Mouse (Mus musculus): ENCODE results near the gene Itga5.
A peak's percentile ranks its signal among the peaks of the same experiment; 100 is the strongest.

Itga5 gene

DNA sequence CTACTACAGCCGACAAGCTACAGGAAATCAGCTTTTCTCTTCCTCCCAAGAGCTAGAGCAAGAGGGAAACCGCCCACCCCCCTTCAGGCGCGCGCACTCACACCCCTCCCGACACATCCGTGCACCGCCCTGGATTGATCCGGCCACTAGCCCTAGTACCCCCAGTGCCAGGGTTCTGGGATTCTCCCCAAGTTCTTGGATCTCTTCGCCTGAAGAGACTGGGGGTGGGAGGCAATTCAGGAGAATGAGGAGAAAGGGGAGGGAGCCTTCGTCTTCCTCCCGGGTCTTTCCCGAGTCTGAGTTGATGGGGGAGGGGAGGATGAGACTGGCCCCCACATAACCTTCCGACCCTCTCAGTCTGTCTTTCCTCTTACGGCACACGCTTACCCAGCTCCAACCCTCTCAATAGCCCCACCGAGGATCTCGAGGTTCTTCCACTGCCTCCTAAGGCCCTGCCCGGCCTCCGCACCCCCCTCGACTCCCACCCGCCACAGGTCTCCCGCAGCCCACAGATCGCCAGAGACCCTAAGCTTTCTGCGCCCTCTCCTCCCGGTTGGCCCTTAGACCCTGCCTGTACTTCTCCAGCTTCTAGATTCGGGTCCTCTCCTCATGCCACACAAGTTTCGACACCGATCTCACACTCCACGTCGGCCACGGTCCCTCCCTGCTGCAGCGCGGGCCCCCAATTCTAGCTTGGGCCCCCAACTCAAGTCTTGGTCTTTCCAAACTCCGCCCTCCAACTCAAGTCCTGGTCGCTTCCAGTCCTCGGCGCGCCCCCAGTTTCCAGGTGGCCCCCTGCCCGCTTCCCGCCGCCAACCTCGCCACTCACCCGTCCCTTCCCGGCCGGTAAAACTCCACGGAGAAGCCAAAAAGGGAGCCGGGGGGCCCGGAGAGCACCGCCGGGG, 840 bp downstream of the Itga5 start:
- DNase-seq (ENCODE audit: low spot score), result peak; percentile 56

DNA sequence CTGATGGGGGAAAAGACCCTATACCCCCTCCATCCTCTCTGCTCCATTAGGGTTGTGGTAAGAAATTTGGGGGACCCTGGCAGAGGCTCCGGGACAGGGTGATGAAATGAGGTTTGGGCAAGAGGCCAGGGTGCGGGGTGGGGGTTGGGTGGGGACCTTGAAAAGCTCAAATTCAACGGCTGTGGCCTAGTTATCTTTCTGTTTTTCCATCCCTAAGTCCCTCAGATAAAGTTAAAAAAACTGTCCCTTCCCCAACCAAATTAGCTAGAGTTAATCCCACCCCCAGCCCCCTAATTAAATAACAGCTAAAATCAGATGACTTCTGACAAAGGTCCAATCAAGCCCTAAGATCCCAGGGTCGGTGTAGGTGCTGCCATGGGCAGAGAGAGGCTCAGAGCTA, 1.8 kb downstream of the Itga5 start:
- DNase-seq (ENCODE audit: low spot score), result no peak

DNA sequence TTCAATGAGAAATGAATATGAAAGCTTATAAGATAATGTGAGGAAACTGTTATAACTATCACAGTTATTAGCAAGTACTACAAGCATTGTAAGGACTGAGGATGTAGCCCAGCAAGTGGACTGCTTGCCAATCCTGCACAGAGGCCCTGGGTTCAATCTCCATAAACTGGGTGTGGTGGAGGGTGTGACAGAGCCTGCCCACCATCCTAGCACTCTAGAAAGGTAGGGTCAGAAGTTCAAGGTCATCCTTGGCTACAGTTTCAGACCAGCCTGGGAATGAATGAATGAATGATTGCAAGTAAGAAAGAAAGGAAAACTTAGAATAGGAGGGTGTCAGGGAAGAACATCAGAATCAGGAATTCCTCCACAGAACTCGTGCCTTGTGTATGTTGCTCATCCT, 2.8 kb downstream of the Itga5 start:
- DNase-seq (ENCODE audit: low spot score), result no peak

DNA sequence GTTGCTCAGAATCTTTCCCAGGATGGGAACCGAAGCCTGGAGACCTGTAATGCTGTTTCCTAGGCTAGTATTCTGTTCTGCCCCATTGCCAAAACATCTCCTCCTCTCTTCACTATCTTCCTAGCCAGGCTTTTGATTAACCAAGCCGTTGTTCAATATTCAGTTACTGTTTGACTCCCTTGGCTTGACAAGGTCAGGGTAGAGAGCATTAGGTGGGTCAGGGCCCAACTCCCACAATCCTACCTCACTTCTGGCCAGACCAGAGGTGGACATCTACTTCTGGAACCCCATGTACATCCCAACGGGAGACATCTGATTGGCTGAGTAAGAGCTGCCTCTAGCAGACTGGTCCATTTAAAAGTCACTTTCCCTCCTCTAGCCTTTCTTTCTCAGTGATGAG, 3.6 kb downstream of the Itga5 start:
- no peak for DNase-seq (ENCODE audit: low spot score)

DNA sequence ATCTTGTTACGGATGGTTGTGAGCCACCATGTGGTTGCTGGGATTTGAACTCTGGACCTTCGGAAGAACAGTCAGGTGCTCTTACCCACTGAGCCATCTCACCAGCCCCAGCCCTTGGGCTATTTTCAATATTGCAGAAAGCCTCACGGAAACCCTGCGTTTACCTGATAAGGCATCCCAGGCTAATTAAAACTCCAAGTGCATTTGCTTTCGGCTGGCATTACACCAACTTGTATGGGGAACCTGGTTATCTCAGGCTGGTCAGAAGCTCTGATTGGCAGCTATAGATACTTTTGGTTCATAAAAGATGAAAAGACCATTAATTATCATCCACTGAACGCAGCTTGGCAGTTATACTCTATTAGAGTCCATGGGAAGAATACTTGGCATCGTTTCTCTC, 4.2 kb downstream of the Itga5 start:
- no peak for DNase-seq (ENCODE audit: low spot score)

DNA sequence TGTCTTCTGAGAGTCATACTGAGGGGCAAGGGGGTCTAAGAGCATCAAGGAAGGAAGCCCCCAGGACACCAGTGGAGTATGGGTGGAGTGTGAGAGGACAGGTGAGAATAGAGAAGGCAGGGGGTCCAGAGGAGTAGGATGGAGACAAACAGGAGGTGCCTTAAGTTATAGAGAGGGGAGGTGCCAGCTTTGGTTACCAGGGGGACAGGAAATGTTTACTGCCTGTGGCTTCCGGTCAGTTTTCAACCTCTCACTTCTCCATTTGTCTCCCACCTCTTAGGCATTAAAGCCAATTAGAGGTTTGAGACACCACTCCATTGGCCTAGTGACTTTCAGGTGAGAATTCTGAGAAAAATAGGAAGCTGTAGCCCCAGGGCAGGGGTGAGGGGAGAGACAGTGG, 5.3 kb downstream of the Itga5 start:
- no peak for DNase-seq (ENCODE audit: low spot score)

DNA sequence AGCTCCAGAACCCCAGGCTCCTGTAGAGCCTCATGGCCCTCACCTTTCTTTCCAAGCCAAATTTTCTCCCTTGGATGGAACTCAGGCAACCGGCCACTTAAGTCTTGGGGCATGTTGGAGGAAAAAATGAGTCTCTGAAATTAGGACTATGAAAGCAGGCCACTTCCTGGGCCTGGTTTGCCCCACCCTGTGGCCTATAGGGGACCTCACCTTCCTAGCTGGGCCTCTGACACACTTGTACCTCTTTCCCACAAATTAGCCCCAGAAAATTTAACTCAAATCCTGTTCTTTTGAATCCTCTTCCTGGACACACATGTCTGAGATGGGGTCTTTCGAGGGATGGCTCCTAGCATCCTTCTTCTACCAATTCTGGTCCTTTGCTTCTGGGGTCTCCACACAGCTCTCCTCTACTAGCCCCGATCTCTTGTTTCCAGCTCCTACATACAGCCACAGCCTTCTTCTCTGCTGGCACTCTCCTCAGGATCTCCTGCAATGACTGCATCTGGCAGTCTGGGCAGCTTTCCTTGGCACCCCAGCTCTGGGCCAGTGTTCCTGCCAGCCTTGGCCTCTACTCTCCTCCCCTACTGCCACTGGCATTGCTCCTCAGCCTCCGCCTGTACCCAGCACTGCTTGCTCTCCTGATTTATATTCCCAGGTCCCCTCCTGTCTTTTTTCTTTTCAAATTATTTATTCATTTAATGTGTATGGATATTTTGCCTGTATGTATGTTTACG, 6.5 kb downstream of the Itga5 start:
- DNase-seq (ENCODE audit: low spot score), result no peak

DNA sequence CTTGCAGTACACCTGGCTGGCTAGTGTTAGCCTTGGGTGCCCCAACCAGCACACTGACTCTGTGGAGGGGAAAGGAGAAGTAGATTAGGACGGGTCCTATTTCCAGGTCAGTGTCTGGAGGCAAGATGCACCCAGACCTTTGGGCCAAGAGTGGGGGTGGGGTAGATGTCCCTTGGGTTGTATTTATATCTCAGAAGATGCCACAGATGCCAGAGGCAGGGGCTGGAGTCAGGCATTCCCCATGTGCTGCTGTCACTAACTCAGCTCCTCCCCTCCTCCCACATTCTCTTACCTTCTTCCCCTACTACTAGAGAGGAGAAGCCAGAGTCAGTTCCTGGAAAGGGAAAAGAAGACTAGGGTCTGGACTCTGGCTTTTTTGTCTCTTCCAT, 7.4 kb downstream of the Itga5 start:
- no peak for DNase-seq (ENCODE audit: low spot score)

DNA sequence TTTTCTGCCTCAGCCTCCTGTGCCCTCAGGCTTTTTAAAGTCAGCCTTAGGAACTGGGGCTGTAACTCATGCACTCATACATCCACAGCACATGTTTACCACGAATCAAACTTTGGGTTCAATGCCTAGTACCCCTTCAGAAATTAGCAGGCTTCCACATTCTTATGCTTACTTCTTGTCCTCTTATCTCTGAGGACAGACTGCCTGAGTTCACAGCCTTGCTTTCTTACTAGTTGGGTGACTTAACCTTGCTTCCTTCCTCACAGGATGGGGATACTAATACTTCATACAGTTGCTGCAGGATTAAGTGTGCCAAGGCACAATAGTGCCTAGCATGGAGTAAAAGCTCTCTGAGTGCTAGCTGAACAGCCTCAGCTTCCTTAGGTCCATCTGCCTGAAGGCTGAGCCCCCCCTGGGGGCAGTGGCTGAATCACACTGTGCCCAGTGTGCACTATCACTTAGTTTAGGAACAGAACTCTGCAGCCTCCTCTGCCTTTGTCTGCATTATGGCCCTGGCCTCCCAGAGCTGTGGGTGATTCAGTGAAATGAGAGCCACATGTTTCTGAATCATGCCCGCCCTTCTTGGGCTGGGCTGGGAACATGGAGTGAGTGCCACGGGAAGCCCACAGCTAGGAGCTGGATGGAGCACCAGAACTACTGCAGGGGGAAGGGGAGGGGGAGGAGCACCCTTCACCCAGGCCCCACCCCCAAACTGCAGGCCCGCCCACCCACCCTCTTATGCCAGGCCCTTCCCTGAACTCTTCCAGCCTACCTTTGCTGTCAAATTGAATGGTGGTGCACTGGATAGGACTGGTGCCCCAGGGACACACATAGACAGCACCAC, 8.1 kb downstream of the Itga5 start:
- no peak for DNase-seq (ENCODE audit: low spot score)

DNA sequence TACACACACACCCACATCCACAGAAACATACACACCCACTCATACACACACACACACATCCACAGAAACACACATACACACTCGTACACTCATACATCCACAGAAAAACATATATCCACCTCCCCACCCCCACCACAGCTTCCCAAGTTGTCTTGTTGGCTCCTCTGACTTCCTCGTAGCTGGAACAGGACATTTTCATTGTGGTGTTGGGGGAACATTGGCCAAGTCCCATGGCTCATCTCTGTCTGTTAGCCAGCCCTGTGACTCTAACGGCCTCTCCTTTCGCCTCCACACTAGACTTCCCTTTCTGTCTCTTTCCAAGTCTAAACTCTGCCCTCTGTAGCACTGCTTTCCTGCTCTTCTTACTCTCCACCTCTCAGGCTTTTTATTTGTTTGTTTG, 8.7 kb downstream of the Itga5 start:
- DNase-seq (ENCODE audit: low spot score), result no peak

DNA sequence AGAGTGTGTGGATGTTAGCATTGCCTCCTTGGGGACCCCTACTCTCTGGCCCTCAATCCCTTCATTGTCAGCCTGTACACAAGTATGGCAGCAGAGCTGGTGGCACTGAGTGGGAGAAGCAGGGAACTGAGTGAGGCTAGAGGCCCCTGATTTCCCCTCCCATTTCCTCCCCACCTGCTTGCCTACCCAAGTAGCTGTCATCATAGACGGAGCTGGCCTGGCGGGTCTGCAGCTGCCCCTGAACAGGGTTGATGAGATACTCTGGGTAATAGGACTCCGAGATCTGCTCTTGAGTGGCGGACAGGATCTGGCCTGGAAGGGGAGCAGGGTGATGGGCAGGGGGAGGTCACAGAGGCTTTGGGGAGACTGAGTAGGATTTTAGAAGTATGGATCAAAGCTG, 10.4 kb downstream of the Itga5 start:
- DNase-seq (ENCODE audit: low spot score), result no peak

DNA sequence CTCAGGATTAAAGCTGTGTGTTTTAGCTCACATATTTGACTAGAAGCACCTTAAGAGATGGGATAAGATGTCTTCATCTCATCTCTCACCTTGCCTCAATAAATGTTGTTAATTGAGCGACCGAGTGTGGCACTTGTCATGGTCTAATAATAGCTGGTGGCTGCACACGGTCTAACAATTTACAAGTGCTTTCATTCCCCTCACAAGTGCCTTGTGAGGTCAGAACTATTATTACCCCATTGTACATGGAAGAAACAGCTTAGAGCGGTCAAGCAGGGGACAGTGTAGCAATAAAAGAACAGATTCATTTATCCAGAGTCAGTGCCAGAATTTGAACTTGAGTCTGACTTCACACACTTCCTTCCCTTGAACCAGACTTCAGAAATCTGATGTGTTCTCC, 11.1 kb downstream of the Itga5 start:
- no peak for DNase-seq (ENCODE audit: low spot score)

DNA sequence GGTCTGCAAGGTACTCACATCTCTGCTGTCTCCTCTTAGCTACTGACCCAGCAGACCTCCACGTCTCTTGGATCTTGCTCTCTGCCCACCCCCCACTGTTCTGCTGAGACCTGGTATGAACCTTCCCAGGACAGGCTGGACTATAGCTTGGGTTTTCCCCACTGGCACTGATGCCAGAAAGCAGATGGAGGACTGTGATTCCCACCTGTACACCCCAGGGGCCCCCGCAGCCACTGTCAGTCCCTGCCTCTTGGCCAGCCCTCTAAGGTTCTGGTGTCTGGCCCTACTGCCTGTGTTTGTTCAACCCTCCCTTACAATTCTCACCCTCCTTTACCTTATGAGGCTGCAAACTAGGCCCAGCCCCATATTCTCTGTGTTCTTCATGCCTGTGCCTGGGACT, 11.9 kb downstream of the Itga5 start:
- no peak for DNase-seq (ENCODE audit: low spot score)

DNA sequence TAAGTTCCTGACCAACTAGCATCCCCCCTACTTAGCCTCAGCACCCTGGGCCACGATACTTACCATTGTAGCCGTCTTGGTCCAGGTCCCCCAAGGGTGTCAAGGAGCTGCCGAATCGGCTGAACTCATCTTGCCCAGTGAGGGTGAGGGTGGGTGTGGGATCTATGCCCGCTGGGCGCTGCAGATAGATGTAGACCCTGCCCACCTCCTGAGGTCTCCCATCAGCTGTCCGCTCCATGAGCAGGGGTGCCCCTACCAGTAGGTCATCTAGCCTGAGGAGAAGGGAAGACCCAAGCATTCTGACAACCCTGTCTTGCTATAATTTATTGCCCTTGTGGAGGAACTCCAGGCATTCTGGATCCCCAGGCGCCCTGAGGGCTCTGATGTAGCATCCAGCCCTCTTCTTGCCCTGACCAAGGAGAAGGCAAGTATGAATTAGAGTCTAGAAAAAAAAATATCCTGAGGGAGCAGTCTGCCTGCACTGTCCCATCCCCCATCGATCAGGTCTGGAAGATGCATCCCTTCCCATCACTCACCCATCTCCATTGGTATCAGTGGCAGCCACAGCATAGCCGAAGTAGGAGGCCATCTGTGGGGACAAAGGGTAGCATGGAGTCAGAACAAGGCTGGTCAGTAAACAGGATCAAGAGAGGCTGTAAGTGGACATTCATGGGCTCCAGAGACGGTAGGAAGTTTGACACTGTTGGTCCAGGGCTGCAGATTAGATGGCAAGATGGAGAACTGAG, 12.9 kb downstream of the Itga5 start:
- no peak for DNase-seq (ENCODE audit: low spot score)

DNA sequence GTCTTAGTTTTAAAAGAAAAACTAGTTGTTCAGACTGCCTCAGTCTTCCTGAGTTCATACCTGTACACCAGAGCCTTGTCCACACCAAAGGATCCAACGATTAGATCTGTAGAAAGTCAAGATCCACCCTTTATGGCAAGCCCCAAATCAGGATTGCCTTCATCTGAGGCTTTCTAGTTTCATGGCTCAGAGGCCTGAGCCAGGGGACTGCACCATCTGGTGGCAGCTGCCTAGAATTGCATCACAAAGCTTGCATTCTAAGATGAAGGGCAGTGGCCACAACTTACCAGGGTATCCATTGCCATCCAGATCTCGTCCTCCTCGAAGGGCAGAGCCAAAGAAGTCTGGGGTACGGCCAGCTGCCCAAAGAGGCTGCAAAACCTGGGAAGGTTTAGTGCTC, 13.7 kb downstream of the Itga5 start:
- peak; percentile 75 for DNase-seq (ENCODE audit: low spot score)

DNA sequence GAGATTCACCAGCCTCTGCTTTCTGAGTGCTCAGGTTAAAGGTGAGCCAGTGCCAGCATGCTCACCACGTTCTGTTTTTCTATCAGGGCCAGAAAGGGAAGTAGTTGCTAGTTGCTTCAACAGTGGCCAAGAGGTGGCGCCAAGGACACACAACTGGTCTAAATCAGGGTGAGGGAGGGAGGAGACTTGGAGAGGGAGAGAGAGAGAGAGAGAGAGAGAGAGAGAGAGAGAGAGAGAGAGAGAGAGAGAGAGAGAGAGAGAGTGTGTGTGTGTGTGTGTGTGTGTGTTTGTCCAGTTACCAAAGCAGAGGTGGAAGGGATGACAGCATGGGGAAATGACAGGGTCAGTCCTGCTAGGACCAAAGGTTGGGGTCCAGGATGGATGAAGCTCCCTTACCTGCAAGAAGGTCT, 19.3 kb downstream of the Itga5 start:
- peak; percentile 80 for DNase-seq (ENCODE audit: low spot score)

DNA sequence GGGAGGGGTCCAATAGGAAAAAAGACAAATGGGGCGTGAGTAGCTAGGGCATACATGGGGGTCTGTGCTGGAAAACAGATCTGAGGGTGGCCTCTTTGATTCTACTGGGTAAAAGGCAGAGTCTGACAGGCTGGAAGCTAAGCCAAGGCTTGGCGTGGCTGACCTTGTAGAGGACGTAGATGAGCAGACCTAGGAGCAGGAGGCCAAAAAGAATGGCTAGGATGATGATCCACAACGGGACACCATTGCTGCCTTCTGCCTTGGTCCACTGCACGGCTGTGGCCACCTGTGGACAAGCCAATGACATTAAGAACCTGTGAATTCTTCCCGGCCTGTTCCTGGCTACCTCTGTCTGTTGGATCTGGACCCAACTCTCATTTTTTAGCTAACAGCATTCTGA, 20.8 kb downstream of the Itga5 start:
- DNase-seq (ENCODE audit: low spot score), result no peak

DNA sequence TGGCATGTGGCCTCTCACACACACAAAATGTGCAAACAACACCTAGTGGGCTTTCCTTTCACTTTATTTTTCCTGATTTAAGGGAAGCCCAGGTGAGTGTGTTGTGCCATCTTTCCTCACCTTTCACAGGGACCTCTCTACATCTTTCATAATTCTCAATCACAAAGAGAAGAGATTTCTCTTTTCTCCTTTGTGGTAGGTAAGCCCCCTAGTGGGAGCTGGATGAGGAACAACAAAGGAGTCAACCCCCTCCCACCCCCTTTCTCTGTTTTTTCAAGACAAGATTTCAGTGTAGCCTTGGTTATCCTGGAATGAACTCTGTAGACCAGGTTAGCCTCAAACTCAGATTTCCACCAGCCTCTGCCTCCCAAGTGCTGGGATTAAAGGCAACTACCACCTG, 23.0 kb downstream of the Itga5 start:
- DNase-seq (ENCODE audit: low spot score), result no peak

DNA sequence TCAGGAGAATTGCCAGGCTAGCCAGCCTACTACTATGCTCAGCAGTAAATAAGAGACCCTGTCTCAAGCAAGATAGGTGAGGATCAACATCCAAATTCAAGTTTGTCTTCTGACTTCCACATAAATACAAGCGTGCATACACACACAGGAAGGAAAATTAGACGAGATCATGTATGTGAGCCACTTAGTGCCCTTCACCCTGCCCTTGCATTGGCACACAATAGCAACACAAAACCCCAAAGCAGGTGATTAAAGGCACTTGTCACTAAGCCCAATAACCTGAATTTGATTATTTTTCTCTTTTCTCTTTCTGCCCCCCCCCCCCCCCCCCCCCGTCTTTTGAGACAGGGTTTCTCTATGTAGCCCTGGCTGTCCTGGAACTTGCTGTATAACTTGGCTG, 23.6 kb downstream of the Itga5 start:
- DNase-seq (ENCODE audit: low spot score), result no peak

DNA sequence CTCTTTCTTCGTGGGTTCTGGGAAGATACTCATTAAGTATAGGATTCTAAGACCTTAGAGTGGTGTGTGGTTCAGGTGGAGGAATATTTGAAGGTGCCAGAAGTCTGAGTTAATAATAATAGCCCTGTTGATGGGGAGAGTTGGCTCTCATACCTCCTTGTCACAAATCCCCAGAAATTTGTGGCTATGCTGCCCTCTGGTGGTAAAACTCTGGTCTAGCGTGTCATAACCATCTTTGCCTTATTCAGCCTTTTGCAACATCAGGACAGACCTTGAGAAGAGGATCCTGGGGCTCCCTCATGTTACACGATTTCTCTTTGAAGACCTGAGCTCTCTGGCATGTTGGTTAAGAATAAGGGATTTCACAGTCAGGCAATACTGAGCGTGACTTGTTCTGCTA, 24.1 kb downstream of the Itga5 start:
- DNase-seq (ENCODE audit: low spot score), result peak; percentile 76

DNA sequence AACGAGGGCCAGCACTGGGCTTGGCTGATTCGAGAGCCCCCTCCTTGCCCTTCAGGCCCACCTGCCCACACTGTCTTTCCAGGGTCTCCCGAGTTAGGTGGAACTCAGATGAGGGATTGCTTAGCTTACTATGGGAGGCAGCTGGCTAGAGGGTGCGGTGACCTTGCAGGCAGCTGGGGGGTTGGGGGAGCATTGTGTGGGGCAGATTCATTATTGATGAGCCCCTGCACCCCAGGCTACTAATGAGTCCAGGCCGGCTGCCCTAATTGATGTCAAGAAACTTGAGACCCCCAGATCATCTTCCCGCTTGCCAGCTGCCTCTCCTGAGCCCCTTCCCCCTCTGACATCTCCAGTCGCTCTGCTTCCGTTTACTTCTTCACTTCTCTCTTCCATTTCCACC, 25.0 kb downstream of the Itga5 start:
- no peak for DNase-seq (ENCODE audit: low spot score)

DNA sequence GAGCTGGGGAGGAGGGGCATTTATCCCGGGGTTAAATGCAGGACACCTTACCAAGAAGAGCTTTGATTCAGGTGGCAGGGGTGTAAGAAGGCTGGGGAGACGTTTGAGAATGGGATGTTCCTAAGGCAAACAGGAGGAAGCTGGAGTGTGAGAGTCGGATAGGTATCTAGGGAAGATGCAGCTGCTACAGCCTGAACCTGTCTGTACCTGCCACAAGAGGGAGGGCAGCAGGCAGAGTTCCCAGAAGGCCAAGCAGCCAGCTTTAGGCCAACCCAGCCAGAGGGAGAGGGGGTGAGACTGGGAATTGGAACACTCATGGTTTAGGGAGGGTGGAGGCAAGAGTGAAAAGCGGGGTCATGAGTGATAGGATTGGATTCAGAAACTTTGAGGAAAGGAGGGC, 25.8 kb downstream of the Itga5 start:
- DNase-seq (ENCODE audit: low spot score), result no peak
